Mouse (Mus musculus): ENCODE measurements at regions not wholly inside any gene's neighbourhood (a gene's known extent, or its start where the extent isn't known, plus 50 kb on each side); places are given as distances from the start of the nearest gene placed in this dataset.

- intact Hi-C loops (cut with DNase I): no loop called here
- DNase-seq (ENCODE audit: extremely low spot score in 1 of 2, low spot score in 2 of 2): peak in 1 of 2 experiments; percentile 44
Measured at GRCm38 (mm10) chr16:18683556-18683955, 53.8 kb upstream of the Sept5 start.

GRCm38 (mm10) chr16:18686044-18686761, 56.4 kb upstream of the Sept5 start:
- DNase-seq (ENCODE audit: extremely low spot score in 1 of 2, low spot score in 2 of 2): no peak
- intact Hi-C loops (cut with DNase I): no loop called here

DNA sequence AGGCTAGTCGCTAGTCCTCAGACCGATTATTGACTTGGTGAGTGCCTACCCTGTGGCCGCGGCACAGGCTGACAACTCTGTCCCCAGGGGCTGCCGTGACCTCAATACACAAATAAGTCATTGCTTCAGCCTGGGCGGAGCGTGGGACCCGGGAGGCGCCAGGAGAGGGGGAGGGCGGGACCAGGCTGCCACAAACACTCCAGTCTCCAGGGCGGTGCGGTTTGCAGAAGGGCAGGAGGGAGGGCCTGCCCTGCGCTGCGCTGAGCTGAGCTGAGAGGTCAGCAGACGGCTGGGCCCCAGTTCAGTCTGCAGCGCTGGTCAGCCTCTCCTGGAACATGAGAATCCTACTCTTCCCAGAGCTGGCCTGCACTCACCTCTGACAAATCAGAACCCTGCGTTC, 57.2 kb upstream of the Sept5 start:
- intact Hi-C loops (cut with DNase I): no loop called here
- DNase-seq (ENCODE audit: extremely low spot score in 1 of 2, low spot score in 2 of 2): peak; percentile 26 to 94

DNA sequence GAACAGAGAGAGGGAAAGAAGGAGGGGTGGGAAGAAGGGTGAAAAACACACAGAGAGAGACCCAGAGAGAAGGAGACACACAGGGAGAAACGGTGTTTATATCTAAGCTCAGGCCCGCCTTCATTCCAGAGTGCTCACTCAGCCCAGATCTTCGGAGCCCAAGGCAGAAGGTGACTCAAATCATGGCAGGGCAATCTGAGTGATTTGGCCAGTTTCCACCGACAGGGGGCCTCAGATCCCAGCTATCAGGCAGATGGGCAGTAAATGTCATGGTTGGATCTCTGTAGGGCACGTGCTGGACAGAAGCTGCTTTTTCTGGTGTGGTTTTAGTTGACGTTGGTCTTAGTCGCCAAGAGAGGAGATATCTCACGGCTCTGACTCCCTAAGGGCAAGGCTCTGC, 57.6 kb upstream of the Sept5 start:
- intact Hi-C loops (cut with DNase I): no loop called here
- peak; percentile 10 to 78 for DNase-seq (ENCODE audit: extremely low spot score in 1 of 2, low spot score in 2 of 2)

DNA sequence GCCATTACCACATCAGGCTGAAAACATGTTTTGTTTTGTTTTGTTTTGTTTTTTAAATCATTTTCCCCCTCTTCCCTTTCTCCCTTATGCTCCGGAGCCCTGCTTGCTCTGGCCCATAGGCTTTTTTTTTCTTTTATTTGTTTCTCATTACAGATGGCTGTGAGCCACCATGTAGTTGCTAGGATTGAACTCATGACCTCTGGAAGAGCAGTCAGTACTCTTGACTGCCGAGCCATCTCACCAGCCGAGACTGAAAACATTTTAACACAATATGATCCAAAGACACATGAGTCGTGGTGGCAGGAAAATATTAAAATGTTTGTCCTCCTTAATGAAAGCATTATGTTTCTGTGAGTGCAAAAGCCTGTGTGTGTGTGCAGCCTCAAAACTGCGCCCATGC, 65.8 kb upstream of the Sept5 start:
- intact Hi-C loops (cut with DNase I): loop anchor here (5.0 kb wide), 1 partner anchor 162 kb away; no protein-coding TSS in a partner anchor

GRCm38 (mm10) chr16:18696074-18696819, 66.5 kb upstream of the Sept5 start:
- DNase-seq (ENCODE audit: extremely low spot score in 1 of 2, low spot score in 2 of 2): peak; percentile 70 to 91
- intact Hi-C loops (cut with DNase I): loop anchor here (1.0 to 5.0 kb wide), 2 partner anchors 102 to 161 kb away; no protein-coding TSS in a partner anchor

More for the DNA sequence above, 65.8 kb upstream of the Sept5 start:
- no peak for DNase-seq (ENCODE audit: extremely low spot score in 1 of 2, low spot score in 2 of 2)

- no peak for DNase-seq (ENCODE audit: extremely low spot score in 1 of 2, low spot score in 2 of 2)
- intact Hi-C loops (cut with DNase I): loop anchor here (1.0 to 5.0 kb wide), 2 partner anchors 102 to 161 kb away; no protein-coding TSS in a partner anchor
Measured at GRCm38 (mm10) chr16:18696820-18697168, 67.0 kb upstream of the Sept5 start.

GRCm38 (mm10) chr16:18704126-18704525, 72.5 kb upstream of the Cldn5 start:
- intact Hi-C loops (cut with DNase I): no loop called here
- DNase-seq (ENCODE audit: extremely low spot score in 1 of 2, low spot score in 2 of 2): no peak

GRCm38 (mm10) chr16:18705028-18705648, 71.5 kb upstream of the Cldn5 start:
- intact Hi-C loops (cut with DNase I): no loop called here
- peak in 1 of 2 experiments; percentile 57 for DNase-seq (ENCODE audit: extremely low spot score in 1 of 2, low spot score in 2 of 2)

DNA sequence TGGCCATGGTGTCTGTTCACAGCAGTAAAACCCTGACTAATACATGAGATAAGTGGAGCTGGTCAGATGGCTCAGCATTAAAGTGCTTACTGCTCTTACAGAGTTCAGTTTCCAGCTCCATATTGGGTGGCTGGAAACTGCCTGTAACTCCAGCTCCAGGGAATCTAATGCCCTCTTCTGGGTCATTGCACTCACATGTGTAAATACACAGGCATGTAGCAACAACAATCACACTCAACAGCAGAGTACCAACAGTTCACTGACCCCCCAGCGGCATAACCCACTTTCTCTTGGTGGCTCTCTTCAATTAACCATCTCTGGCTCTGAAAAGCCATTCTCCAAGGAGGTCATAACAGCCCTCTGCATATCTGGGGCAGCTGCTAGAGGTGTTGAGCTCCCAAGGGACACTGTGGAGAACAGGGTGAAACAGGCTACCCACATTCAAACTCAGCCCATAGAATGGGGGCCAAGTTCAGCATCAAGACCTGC, 65.0 kb upstream of the Cldn5 start:
- intact Hi-C loops (cut with DNase I): no loop called here
- DNase-seq (ENCODE audit: extremely low spot score in 1 of 2, low spot score in 2 of 2): no peak

DNA sequence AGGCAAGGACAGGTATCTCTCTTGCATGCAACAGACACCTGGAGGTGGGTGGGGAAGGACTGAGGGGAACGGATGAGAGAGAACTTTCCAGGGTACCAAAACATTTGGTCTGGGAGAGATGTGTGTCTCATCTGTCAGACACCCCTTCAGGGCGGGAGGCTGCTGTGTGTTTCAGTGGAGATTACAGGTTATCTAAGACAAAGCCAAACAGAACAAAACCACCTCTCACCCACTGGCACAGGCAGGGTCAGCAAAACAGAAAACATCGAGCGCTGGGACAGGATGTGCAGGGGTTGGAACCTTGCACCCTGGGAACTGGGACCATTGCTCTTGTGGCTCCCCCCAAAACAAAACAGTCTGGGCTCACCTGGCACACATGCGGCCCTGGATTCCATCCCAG, 63.6 kb upstream of the Cldn5 start:
- no peak for DNase-seq (ENCODE audit: extremely low spot score in 1 of 2, low spot score in 2 of 2)
- intact Hi-C loops (cut with DNase I): no loop called here

- intact Hi-C loops (cut with DNase I): no loop called here
- no peak for DNase-seq (ENCODE audit: extremely low spot score in 1 of 2, low spot score in 2 of 2)
Measured at GRCm38 (mm10) chr16:18715381-18715780, 61.3 kb upstream of the Cldn5 start.

DNA sequence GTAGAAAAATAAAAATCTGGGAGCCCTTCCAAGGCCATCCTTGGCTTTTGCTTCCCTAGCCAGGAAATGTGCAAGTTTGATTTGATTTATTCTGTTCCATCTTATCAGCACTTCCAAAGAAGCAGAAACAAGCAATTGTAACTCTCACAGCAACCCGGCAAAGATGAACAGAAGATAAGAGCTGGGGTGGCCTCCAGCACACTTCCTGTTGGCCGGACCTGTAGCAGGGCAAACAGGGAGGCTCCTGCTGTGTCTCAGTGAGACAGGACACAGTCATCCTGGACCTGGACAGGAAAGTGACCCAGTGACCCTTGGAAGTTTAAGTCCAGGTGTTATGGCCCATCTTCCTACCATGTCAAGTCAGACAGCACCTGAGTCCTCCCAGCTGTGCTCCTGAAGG, 58.6 kb upstream of the Cldn5 start:
- intact Hi-C loops (cut with DNase I): no loop called here
- DNase-seq (ENCODE audit: extremely low spot score in 1 of 2, low spot score in 2 of 2): no peak

GRCm38 (mm10) chr16:18720433-18721233, 56.0 kb upstream of the Cldn5 start:
- intact Hi-C loops (cut with DNase I): no loop called here

GRCm38 (mm10) chr16:18723186-18723843, 53.3 kb upstream of the Cldn5 start:
- intact Hi-C loops (cut with DNase I): no loop called here
- no peak for DNase-seq (ENCODE audit: extremely low spot score in 1 of 2, low spot score in 2 of 2)

More at GRCm38 (mm10) chr16:18720433-18721233, 56.0 kb upstream of the Cldn5 start:
- peak in 1 of 2 experiments; percentile 59 for DNase-seq (ENCODE audit: extremely low spot score in 1 of 2, low spot score in 2 of 2)

DNA sequence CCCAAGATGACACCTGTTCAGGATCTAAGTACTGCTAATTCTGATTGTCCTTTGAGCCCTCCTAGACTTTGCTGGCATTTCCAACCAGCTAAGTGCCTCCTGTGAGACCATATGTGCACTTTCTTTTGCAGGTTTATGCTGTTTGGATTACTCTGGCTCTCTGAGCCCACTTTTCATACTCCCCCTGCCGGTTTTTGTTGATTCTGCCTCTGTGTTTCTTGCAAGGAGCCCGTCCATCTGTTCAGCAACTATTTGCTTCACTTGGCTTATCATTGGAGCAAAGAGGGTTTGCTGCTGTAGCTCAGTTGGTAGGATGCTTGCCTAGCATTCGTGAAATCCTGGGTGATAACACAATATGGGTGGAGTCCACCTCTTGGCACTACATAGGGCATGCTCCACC, 52.8 kb upstream of the Cldn5 start:
- intact Hi-C loops (cut with DNase I): no loop called here
- DNase-seq (ENCODE audit: extremely low spot score in 1 of 2, low spot score in 2 of 2): no peak

- DNase-seq (ENCODE audit: extremely low spot score in 1 of 2, low spot score in 2 of 2): no peak
- intact Hi-C loops (cut with DNase I): no loop called here
Measured at GRCm38 (mm10) chr16:18724706-18725105, 51.9 kb upstream of the Cldn5 start.
